Comparison of ENCODE assay signal across 14 mouse cellular contexts in the genomic region with DNA sequence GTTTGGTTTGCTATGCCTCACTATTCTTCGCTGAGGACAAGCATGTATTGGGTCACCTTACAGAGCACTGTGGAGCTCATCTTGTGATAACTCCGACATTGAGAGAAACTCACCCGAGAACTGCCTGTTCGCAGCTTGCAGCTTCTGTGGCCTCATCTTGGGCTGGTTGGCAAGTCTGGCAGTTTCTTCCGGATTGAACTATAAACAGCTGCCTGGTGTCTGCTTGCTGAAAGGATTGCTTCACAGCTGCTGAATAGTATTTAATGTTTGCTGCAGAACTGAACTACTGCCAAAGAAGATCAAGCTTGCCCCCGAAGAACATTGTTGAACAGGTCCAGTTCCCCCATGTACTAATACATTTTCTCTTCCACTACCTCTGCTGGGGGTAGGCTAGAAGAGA. TPM values are rescaled to one million over a fixed set of nuclear protein-coding genes. Genes with fewer than 3 reads are reported as not detected.
DNase-seq lines count a peak whose midpoint lies in the region; ATAC-seq and TF ChIP-seq lines count a peak whose summit lies in the region.
"Had no signal": no experiment of that assay in that cellular context is flagged by ENCODE, and none has a peak within 500 bp of the region (broad histone marks: within the 10 kb centered on the region; RNA-seq: fewer than 3 reads in every experiment).

No protein-coding gene starts in this region.

- H3K27me3 ChIP-seq in lung, embryonic 14.5 days (ENCODE audit: insufficient read depth, low read length): no peaks in the 10 kb centered on the region
- H3K27me3 ChIP-seq in forebrain, embryonic 12.5 days: no peaks in the 10 kb centered on the region
- H3K27me3 ChIP-seq: liver, embryonic 15.5 days had no signal

- 38% methylated on average over 6 of the region's 6 CpGs for WGBS in lung, adult 2 months
- WGBS in lung, embryonic 14.5 days: 42% methylated on average over 6 of the region's 6 CpGs
- WGBS in forebrain, embryonic 12.5 days: 83% methylated on average over 6 of the region's 6 CpGs

- H3K4me1 ChIP-seq in lung, adult 2 months (ENCODE audit: control insufficient read depth, insufficient read depth, low read length): peaks cover 5% of the 10 kb centered on the region
- H3K4me1 ChIP-seq in lung, embryonic 14.5 days (ENCODE audit: insufficient read depth): 0 out of 2 replicates have a peak, but pooled peaks cover 3% of the 10 kb centered on the region
- peaks cover 8% of the 10 kb centered on the region; the same call in 1 of the 2 replicates for H3K4me1 ChIP-seq in forebrain, embryonic 12.5 days

- ATAC-seq in lung, embryonic 14.5 days (ENCODE audit: insufficient read depth): peak; percentile 62; the same call in 1 of the 2 replicates
- ATAC-seq in forebrain, embryonic 12.5 days (ENCODE audit: low FRiP score): no peak

- H3K9ac ChIP-seq in lung, embryonic 14.5 days: no peak overlapping the region
- no peak overlapping the region for H3K9ac ChIP-seq in forebrain, embryonic 12.5 days
- H3K9ac ChIP-seq: liver, embryonic 15.5 days had no signal

- peak; percentile 90 for DNase-seq in heart, adult 11 months
- no peak for DNase-seq in heart, postnatal 25 days (ENCODE audit: low spot score)
- DNase-seq in lung, adult 18-20 months: peak; percentile 11 to 52
- no peak for DNase-seq in lung, adult 2 months
- peak; percentile 74 for DNase-seq in lung, embryonic 14.5 days
- DNase-seq in cerebellum, adult 18-20 months: no peak
- no peak for DNase-seq in cerebellum, postnatal 10 days
- DNase-seq: cerebellum, adult 11 months; kidney, postnatal 36 days had no signal

- no peak for TF ChIP-seq CTCF in lung, adult 2 months (IDR thresholded peaks at IDR 0.05; ENCODE audit: insufficient read depth, low read length)
- no peak for TF ChIP-seq CTCF in lung, embryonic 14.5 days (IDR thresholded peaks at IDR 0.05; ENCODE audit: low read depth)

- H3K36me3 ChIP-seq in lung, embryonic 14.5 days (ENCODE audit: insufficient read depth): no peaks in the 10 kb centered on the region
- H3K36me3 ChIP-seq in forebrain, embryonic 12.5 days (replicated peaks): no peaks in the 10 kb centered on the region
- H3K36me3 ChIP-seq: liver, embryonic 15.5 days; midbrain, embryonic 10.5 days had no signal

- no peak overlapping the region for H3K4me2 ChIP-seq in lung, embryonic 14.5 days
- no peak overlapping the region for H3K4me2 ChIP-seq in forebrain, embryonic 12.5 days
- H3K4me2 ChIP-seq: liver, embryonic 15.5 days had no signal

- H3K4me3 ChIP-seq in lung, adult 2 months (replicated peaks; ENCODE audit: extremely low read depth, low read depth, low read length): no peak overlapping the region
- H3K4me3 ChIP-seq in lung, embryonic 14.5 days (ENCODE audit: low read depth, low read length): no peak overlapping the region
- no peak overlapping the region for H3K4me3 ChIP-seq in forebrain, embryonic 12.5 days (replicated peaks)
- H3K4me3 ChIP-seq: erythroblast, embryonic 14.5 days; liver, embryonic 15.5 days; midbrain, embryonic 10.5 days; myocyte had no signal

- no peak overlapping the region for H3K27ac ChIP-seq in lung, embryonic 14.5 days (ENCODE audit: low read depth)
- no peak overlapping the region for H3K27ac ChIP-seq in forebrain, embryonic 12.5 days
- H3K27ac ChIP-seq: liver, embryonic 15.5 days; midbrain, embryonic 10.5 days had no signal

- TF ChIP-seq POLR2A in lung, adult 2 months (IDR thresholded peaks at IDR 0.05; ENCODE audit: borderline replicate concordance, extremely low read depth, low read depth, low read length): no peak

- no peaks in the 10 kb centered on the region for H3K9me3 ChIP-seq in lung, embryonic 14.5 days (ENCODE audit: low read depth, low read length)
- no peaks in the 10 kb centered on the region for H3K9me3 ChIP-seq in forebrain, embryonic 12.5 days
- H3K9me3 ChIP-seq: liver, embryonic 15.5 days; midbrain, embryonic 10.5 days had no signal

- intact Hi-C loops in heart, postnatal 25 days (cut with DNase I): loop anchor here (10.0 kb wide), 1 partner anchor 271 kb away; no protein-coding TSS in a partner anchor

RNA-seq across cellular contexts. Expression of gene Bmpr2, which starts 29.1 kb away (rescaled TPM):
- 10 to 100 TPM; 39.2 to 46.7 TPM for total RNA-seq in heart, postnatal 25 days (2021)
- 41.0 and 55.7 TPM in 2 replicates for polyA plus RNA-seq in lung, adult 2 months (2012; rRNA removed)
- 14.4 and 14.7 TPM in 2 replicates for polyA plus RNA-seq in lung, embryonic 14.5 days (2014; fragmentation: Nextera tagmentation; extraction: Ambion mirVana)
- polyA plus RNA-seq in forebrain, embryonic 12.5 days (2016; fragmentation: Nextera tagmentation; extraction: Ambion mirVana): 12.5 and 13.0 TPM in 2 replicates

RNA-seq across cellular contexts. Expression of gene Nop58, which starts 49.3 kb away (rescaled TPM):
- total RNA-seq in heart, postnatal 25 days (2021): 10 to 100 TPM; 26.9 to 29.6 TPM
- polyA plus RNA-seq in lung, adult 2 months (2012; rRNA removed): 11.6 and 17.1 TPM in 2 replicates
- polyA plus RNA-seq in lung, embryonic 14.5 days (2014; fragmentation: Nextera tagmentation; extraction: Ambion mirVana): 272 and 284 TPM in 2 replicates
- polyA plus RNA-seq in forebrain, embryonic 12.5 days (2016; fragmentation: Nextera tagmentation; extraction: Ambion mirVana): 275 and 277 TPM in 2 replicates

Comparison
In these comparisons a context has a peak if more than half of its experiments do, and no peak if none do; other contexts are left out.
1. DNase-seq: peak in heart, adult 11 months (single experiment), lung, adult 18-20 months (2 of 2) and lung, embryonic 14.5 days (single experiment); none in heart, postnatal 25 days (single experiment), lung, adult 2 months (single experiment), cerebellum, adult 18-20 months (0 of 2) and cerebellum, postnatal 10 days (0 of 2).
2. RNA of gene Nop58, which starts 49.3 kb away (polyA plus RNA-seq): 275 to 277 TPM in forebrain, embryonic 12.5 days and 272 to 284 TPM in lung, embryonic 14.5 days; 11.6 to 17.1 TPM in lung, adult 2 months; every median in the first group is over 10 times any median in the second.